Mouse (Mus musculus) MEL (cell line): ENCODE measurements around the gene Spink2. TPM values are rescaled to one million over a fixed set of nuclear protein-coding genes. Genes with fewer than 3 reads are reported as not detected.

Source experiments
- DNase-seq: peaks from one replicate; pipeline ENCODE4 v3.0.0; 2011; ENCODE audit warnings: low read depth, low spot score
- H3K27ac ChIP-seq: 2 replicates; pipeline ENCODE4 v1.5.1; 2012; ENCODE audit warnings: low read depth, mild to moderate bottlenecking, control low read depth, low read length, moderate library complexity; ENCODE audit not compliant: control insufficient read depth
- H3K27me3 ChIP-seq, 2 experiments: fragments of 150-350 bp in 1 of 2; sonication (generic) in 1 of 2; 2 replicates each; pipeline ENCODE4 v1.6.1; 2012; ENCODE audit warnings: low read length in 2 of 2, mild to moderate bottlenecking in 2 of 2, improper control_type of control experiment in 1 of 2, moderate library complexity in 1 of 2; ENCODE audit not compliant: insufficient read depth in 2 of 2, control insufficient read depth in 1 of 2
- H3K36me3 ChIP-seq, 2 experiments: 2 replicates each; pipeline ENCODE4 v1.6.1; 2012 to 2014; ENCODE audit warnings: low read length in 2 of 2, improper control_type of control experiment in 1 of 2, inconsistent platforms in 1 of 2, mild to moderate bottlenecking in 1 of 2; ENCODE audit not compliant: insufficient read depth in 2 of 2, control insufficient read depth in 1 of 2
- H3K4me1 ChIP-seq, 2 experiments: fragments of 150-350 bp in 1 of 2; sonication (generic) in 1 of 2; 2 replicates each; pipeline ENCODE4 v1.6.1; 2012; ENCODE audit warnings: low read length in 2 of 2, improper control_type of control experiment in 1 of 2, mild to moderate bottlenecking in 1 of 2; ENCODE audit not compliant: insufficient read depth in 2 of 2, control insufficient read depth in 1 of 2
- H3K4me3 ChIP-seq, 2 experiments: fragments of 150-350 bp in 1 of 2; sonication (generic) in 1 of 2; 2 replicates each; pipeline ENCODE4 v1.5.1; 2012; ENCODE audit warnings: low read depth in 2 of 2, low read length in 2 of 2, mild to moderate bottlenecking in 2 of 2, moderate library complexity in 2 of 2, control low read depth in 1 of 2, improper control_type of control experiment in 1 of 2; ENCODE audit not compliant: control insufficient read depth in 1 of 2, insufficient read depth in 1 of 2
- H3K79me2 ChIP-seq: 2 replicates; pipeline ENCODE4 v1.6.1; 2012; ENCODE audit warnings: mild to moderate bottlenecking, low read length, moderate library complexity; ENCODE audit not compliant: control insufficient read depth, poor library complexity, insufficient read depth
- H3K9ac ChIP-seq: 2 replicates; pipeline ENCODE4 v1.6.1; 2012; ENCODE audit warnings: low read depth, mild to moderate bottlenecking, control low read depth, low read length, moderate library complexity; ENCODE audit not compliant: control insufficient read depth, poor library complexity, severe bottlenecking
- H3K9me3 ChIP-seq: fragments of 150-350 bp; sonication (generic); replicated peaks from 2 replicates; pipeline ENCODE4 v1.6.1; 2012; ENCODE audit warnings: mild to moderate bottlenecking, low read length, improper control_type of control experiment, moderate library complexity; ENCODE audit not compliant: insufficient read depth
- CTCF ChIP-seq, 3 experiments: IDR thresholded peaks in 2 of 3; conservative IDR thresholded peaks in 1 of 3; 2 replicates each; pipeline ENCODE4 v1.5.1; 2011 to 2012; ENCODE audit warnings: low read length in 3 of 3, low read depth in 2 of 3, mild to moderate bottlenecking in 2 of 3, improper control_type of control experiment in 1 of 3, inconsistent platforms in 1 of 3, mixed read lengths in 1 of 3, moderate library complexity in 1 of 3; ENCODE audit not compliant: control insufficient read depth in 1 of 3, insufficient read depth in 1 of 3, poor library complexity in 1 of 3, severe bottlenecking in 1 of 3
- MAFK ChIP-seq: IDR thresholded peaks from 2 replicates; pipeline ENCODE4 v1.6.1; 2011; ENCODE audit warnings: low read depth, mild to moderate bottlenecking, low read length, improper control_type of control experiment, borderline replicate concordance
- MAX ChIP-seq: IDR thresholded peaks from 2 replicates; pipeline ENCODE4 v1.6.1; 2011; ENCODE audit warnings: low read length, improper control_type of control experiment
- NELFE ChIP-seq: IDR thresholded peaks from 2 replicates; pipeline ENCODE4 v1.6.1; 2011; ENCODE audit warnings: low read depth, low read length, improper control_type of control experiment
- RAD21 ChIP-seq: IDR thresholded peaks from 2 replicates; pipeline ENCODE4 v1.6.1; 2011; ENCODE audit warnings: mild to moderate bottlenecking, low read depth, low read length, improper control_type of control experiment
- TAL1 ChIP-seq: IDR thresholded peaks from 2 replicates; pipeline ENCODE4 v1.6.1; 2012; ENCODE audit warnings: mild to moderate bottlenecking, inconsistent platforms, low read length, moderate library complexity, mixed read lengths
- USF1 ChIP-seq: IDR thresholded peaks from 2 replicates; pipeline ENCODE4 v1.6.1; 2014; ENCODE audit warnings: low read depth, mild to moderate bottlenecking, inconsistent platforms, low read length, improper control_type of control experiment, moderate library complexity
- USF2 ChIP-seq, 2 experiments: IDR thresholded peaks; 2 replicates each; pipeline ENCODE4 v1.6.1; 2011 to 2012; ENCODE audit warnings: improper control_type of control experiment in 2 of 2, low read length in 2 of 2, borderline replicate concordance in 1 of 2, inconsistent platforms in 1 of 2, low read depth in 1 of 2, mild to moderate bottlenecking in 1 of 2; ENCODE audit not compliant: insufficient read depth in 1 of 2
- polyA plus RNA-seq, 2 experiments: library from polyadenylated mRNA; stranded (reverse) in 1 of 2; unstranded in 1 of 2; fragments of >175 nt in 1 of 2; fragments of >200 nt in 1 of 2; gene quantifications; 2 replicates each; pipeline versions ENCODE4 v1.2.1 to v1.2.4; 2012; ENCODE audit warnings: low replicate concordance in 2 of 2, low read depth in 1 of 2; ENCODE audit not compliant: insufficient read length in 2 of 2, insufficient read depth in 1 of 2, missing spikeins in 1 of 2
- total RNA-seq: library from RNA; depleted of rRNA; stranded (reverse); fragments of 300-350 nt; gene quantifications from 2 replicates; pipeline ENCODE4 v1.2.3, GENCODE M21; 2012; rRNA removed

The Spink2 gene
- total and polyA plus RNA-seq, 3 experiments: not detected

- no peaks in the 10 kb centered on the region for H3K9me3 ChIP-seq
- no peaks in the 10 kb centered on the region for H3K27me3 ChIP-seq
- peaks cover 0 to 16% of the 10 kb centered on the region in 2 experiments; a peak in 2 of 4 replicates for H3K36me3 ChIP-seq
- no peak for TF ChIP-seq CTCF (IDR thresholded peaks at IDR 0.05 in 2 of 3, conservative IDR thresholded peaks at IDR 0.05 in 1 of 3; ENCODE audit: control insufficient read depth in 1 of 3, insufficient read depth in 1 of 3, low read depth in 2 of 3, low read length in 3 of 3, poor library complexity in 1 of 3, severe bottlenecking in 1 of 3)
- no peak; the same call in none of the 2 replicates for TF ChIP-seq USF1
- no peak for TF ChIP-seq NELFE
- TF ChIP-seq RAD21: no peak
- no peak for TF ChIP-seq MAFK
- TF ChIP-seq USF2 (IDR thresholded peaks at IDR 0.05; ENCODE audit: borderline replicate concordance in 1 of 2, insufficient read depth in 1 of 2, low read depth in 1 of 2, low read length in 2 of 2): no peak
- no peak for TF ChIP-seq TAL1
- no peak for TF ChIP-seq MAX
- TF ChIP-seq, all 39 proteins: peak for 0
- no peak for DNase-seq
- no peak overlapping the region for H3K27ac ChIP-seq
- H3K9ac ChIP-seq: no peak overlapping the region
- H3K4me3 ChIP-seq: no peak overlapping the region
- peaks cover 13 to 15% of the 10 kb centered on the region in 2 experiments for H3K4me1 ChIP-seq
- no peaks in the 10 kb centered on the region for H3K79me2 ChIP-seq
These were observed 55.7 kb downstream of the Spink2 start for GRCm38 (mm10) chr5:77155526-77155925.

Other genes starting within 250 kb of the Spink2 start
- 76.7 and 87.1 TPM in 2 replicates for gene Srp72, start 236.8 kb downstream of the Spink2 start, total RNA-seq
- 100 to 1,000 TPM; 140 to 231 TPM for gene Srp72, start 236.8 kb downstream of the Spink2 start, polyA plus RNA-seq
- 0.85 and 1.7 TPM in 2 replicates for gene Arl9, start 207.4 kb downstream of the Spink2 start, total RNA-seq
- 1 to 10 TPM in 1 of 2 experiments, not detected in 1; 1.6 TPM for gene Arl9, start 207.4 kb downstream of the Spink2 start, polyA plus RNA-seq
- gene Thegl, start 195.4 kb downstream of the Spink2 start, total RNA-seq: not detected in 2 replicates
- not detected for gene Thegl, start 195.4 kb downstream of the Spink2 start, polyA plus RNA-seq
- gene Hopx, start 96.3 kb downstream of the Spink2 start, total RNA-seq: 42.3 and 43.4 TPM in 2 replicates
- gene Hopx, start 96.3 kb downstream of the Spink2 start, polyA plus RNA-seq: 10 to 100 TPM in 1 of 2 experiments, not detected in 1; 26.8 TPM
- 19.3 and 21.0 TPM in 2 replicates for gene Rest, start 54.0 kb upstream of the Spink2 start, total RNA-seq
- gene Rest, start 54.0 kb upstream of the Spink2 start, polyA plus RNA-seq: 10 to 100 TPM in 1 of 2 experiments, 1 to 10 TPM in 1; 7.4 to 20.6 TPM
- gene Noa1, start 98.6 kb upstream of the Spink2 start, total RNA-seq: 42.4 and 52.4 TPM in 2 replicates
- gene Noa1, start 98.6 kb upstream of the Spink2 start, polyA plus RNA-seq: 100 to 1,000 TPM in 1 of 2 experiments, 10 to 100 TPM in 1; 96.2 to 265 TPM
- 178 and 213 TPM in 2 replicates for gene Polr2b, start 98.7 kb upstream of the Spink2 start, total RNA-seq
- gene Polr2b, start 98.7 kb upstream of the Spink2 start, polyA plus RNA-seq: 10 to 100 TPM; 58.3 to 91.4 TPM
- gene Igfbp7, start 196.6 kb upstream of the Spink2 start, total RNA-seq: not detected in 2 replicates
- gene Igfbp7, start 196.6 kb upstream of the Spink2 start, polyA plus RNA-seq: under 1 TPM in 1 of 2 experiments, not detected in 1; 0.07 TPM